Mouse (Mus musculus): ENCODE data around the gene Otos.

Gene Otos

DNA sequence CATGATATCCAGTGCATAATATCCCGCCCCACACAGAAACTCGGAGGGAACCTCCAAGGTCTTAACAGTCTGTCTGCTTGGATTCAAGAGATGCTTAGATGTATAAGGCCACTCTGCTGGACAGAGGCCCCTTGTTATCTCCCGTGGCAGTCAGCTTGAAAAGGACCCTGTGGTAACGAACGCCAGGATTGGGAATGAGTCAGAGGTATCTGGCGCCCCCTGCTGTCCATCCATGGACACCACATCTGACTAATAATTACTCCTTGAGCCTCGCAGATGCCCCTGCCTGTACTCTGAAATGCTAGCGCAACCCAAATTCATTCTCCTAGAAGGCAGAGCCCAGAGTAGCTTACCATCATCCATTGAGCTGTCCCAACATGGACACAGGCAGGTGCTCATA is 889 bp downstream of the Otos start:
- ATAC-seq (ENCODE audit: insufficient number of reproducible peaks, low FRiP score, low TSS enrichment): peak; percentile 71; the same call in 1 of the 2 replicates

DNA sequence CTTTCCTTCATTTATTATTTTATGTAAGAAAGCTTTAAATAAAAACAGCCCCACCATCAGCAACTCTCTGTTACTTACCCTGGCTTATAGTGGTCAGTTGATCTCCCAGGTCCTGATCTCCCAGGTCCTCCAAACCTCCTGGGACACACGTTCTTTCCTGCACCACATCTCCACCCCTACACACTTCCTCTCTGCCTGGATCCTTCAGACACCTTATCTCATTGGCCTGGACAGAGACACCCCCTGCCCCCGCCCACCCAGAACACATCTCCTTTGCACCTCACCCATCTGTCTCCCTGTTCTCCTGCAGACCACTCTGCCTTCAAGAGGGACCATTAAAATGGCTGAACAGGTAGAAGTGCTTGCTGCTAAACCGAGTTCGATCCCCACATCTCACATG is 1.6 kb downstream of the Otos start:
- ATAC-seq (ENCODE audit: insufficient number of reproducible peaks, low FRiP score, low TSS enrichment): no peak

DNA sequence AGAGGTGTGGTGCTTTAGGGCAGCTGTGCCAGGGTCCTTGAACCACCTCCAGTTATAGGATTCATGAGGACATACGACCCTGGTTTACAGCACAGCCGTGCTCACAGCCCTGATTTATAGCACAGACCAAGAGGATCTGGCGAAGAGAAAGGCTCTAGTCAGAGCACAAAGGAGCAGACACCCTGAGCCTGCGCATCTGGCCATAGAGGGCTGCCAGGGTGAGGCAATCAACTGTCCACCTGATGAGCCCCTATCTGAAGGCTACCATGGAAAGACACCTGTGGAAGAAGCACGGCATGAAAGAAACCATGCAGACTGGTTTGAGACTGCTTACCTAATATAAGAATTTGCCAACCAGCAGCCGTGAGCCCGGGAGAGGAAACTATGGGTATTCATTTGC is 2.0 kb downstream of the Otos start:
- ATAC-seq (ENCODE audit: insufficient number of reproducible peaks, low FRiP score, low TSS enrichment): no peak

DNA sequence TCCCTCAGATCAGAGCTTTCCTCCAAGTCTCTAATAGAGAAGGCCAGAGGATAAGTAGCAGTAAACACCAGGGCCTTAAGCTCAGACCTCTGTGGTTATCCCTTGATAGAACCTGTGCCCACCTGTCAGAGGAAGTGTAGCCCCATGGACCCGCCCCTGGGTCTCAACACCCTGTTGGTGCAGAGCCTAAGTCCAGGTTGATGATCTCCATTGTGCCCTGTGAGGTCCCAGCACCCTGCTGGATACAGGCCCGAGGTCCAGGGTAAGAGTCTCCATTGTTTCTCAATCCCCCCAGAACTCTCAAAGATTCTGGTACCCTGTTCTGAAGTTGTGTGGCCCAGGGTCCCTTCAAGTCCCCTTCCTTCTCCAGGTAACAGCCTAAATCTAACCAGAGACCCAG is 2.5 kb downstream of the Otos start:
- no peak for ATAC-seq (ENCODE audit: insufficient number of reproducible peaks, low FRiP score, low TSS enrichment)

DNA sequence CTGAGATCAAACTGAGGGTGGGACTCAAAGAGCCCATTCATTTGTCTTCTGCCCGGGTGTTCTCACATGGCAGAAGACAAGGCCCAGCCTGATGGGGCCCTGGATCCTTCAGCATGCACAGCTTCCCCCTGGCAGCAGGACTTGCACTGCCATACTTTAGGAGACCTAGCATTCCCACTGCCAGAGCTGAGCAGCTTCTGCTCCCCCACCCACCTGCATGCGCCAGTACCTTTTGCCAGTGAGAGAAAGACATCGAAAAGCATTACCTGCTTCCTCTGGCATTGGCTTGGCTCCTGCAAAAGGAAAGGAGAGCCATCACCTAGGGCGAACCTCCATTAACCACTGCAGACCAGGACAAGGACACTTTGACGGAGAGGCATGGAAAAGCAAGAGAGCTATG is 3.7 kb downstream of the Otos start:
- ATAC-seq (ENCODE audit: insufficient number of reproducible peaks, low FRiP score, low TSS enrichment): no peak

DNA sequence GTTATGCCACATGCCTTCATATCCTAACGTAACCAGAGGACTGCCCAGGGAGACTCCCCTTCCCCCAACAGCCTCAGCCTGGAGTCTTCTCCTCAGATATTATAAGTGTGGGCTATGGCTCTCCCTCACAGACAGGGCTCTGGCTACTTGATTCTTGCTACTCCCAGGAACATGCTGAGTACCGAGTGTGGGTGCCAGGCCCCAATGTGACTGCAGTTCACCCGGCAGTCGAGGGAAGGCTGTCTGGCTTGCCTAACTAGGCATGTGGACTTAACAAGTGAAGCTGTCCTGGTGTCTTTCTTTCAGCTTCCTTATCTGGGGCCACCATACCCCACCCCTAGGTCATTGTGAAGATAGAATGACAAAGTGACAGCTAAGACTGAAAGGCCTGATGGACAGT is 5.0 kb downstream of the Otos start:
- no peak for ATAC-seq (ENCODE audit: insufficient number of reproducible peaks, low FRiP score, low TSS enrichment)

DNA sequence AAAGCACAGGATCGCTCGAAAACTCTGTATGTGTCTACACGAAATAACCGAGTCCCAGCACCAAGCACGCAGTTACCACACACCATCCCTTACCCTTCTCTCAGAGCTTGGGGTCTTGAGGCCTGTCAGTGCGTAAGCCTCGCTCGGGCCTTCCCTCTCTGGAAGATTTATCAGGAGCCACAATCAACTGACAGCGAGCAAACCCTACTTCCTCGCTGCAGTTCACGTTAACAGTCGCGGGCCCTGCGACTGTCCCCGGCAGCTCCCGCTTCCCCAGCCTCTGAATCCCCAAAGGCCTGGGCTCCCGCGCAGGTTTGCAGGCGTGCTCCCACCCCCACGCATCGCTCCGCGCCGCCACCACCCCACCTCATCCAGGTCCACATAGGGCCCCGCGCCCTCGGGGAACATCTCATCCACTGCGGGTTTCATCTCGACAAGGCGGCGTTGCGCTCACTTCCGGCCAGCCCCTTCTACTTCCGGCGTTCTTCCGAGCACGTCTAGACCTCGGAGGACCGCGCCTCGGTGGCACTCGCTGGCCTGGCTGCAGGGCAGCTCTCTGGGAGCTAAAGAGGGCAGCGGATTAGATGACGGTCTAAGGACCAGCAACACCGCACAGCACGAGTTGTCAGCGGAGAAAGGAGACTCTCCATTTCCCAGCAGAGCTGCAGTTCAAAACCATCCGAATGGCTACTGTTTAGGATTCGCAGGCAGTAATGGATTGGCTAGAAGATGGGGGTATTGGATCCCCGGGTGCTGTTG is 6.9 kb downstream of the Otos start, which contains the start of gene Cops9:
Gene Cops9 (minus strand): TSS at position 472 of the 759 bp plus-strand sequence.
- peak; percentile 92 for ATAC-seq (ENCODE audit: insufficient number of reproducible peaks, low FRiP score, low TSS enrichment)

DNA sequence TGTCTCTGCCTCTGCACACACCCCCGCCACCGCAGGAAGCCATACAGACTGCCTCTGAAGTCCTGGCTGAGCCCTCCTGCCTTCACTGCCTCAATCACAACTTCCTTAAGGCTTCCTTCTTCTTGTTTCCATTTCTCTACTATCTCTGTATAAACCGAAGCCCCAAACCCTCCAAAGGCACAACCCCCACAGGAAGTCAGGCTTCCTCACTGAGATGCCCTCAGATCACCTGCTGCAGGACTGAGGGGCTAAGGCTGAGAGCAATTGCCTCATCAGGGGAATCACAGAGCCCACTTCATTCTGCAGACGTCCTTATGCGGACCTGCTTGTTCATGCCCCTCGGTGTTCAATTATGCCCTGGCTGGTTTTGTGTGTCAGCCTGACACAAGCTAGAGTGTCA is 8.2 kb downstream of the Otos start:
- no peak for ATAC-seq (ENCODE audit: insufficient number of reproducible peaks, low FRiP score, low TSS enrichment)

DNA sequence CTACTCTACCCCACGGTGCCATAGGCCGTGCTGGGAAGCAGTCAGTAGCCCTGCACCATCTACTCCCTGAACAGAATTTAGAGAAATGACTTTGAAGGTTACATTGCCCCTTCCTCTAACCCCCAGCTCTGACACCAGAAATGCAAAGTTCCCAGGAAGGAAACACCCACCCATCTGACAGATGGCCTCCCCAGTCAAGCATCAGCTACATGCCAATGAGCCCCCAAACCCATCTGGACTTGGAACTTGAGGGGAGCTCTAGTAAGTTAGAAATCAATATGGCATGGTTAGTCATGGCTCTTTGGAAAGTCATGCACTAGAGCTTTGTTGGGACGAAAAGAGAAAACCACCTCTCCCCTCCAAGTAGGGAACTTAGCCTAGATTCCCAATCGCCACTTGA is 9.9 kb downstream of the Otos start:
- ATAC-seq (ENCODE audit: insufficient number of reproducible peaks, low FRiP score, low TSS enrichment): no peak

DNA sequence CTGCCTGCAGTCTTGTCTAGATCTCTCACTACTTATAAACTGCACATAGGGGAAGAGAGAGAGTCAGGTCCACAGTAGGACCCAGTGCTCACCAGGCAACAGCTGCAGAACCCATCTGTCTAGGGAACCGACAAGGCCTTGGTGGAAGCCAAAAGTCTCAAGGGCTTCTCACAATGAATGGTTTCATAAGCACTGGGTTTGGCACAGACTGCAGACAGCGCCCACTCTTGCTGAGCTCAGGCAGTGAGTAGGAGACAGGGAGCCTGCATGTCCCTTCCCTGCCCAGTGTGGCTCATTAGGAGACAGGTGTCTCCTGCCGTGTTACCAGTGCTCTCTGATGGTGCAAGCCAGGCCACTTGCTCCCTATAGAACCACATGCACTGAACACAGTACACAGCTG is 10.5 kb downstream of the Otos start:
- ATAC-seq (ENCODE audit: insufficient number of reproducible peaks, low FRiP score, low TSS enrichment): no peak

DNA sequence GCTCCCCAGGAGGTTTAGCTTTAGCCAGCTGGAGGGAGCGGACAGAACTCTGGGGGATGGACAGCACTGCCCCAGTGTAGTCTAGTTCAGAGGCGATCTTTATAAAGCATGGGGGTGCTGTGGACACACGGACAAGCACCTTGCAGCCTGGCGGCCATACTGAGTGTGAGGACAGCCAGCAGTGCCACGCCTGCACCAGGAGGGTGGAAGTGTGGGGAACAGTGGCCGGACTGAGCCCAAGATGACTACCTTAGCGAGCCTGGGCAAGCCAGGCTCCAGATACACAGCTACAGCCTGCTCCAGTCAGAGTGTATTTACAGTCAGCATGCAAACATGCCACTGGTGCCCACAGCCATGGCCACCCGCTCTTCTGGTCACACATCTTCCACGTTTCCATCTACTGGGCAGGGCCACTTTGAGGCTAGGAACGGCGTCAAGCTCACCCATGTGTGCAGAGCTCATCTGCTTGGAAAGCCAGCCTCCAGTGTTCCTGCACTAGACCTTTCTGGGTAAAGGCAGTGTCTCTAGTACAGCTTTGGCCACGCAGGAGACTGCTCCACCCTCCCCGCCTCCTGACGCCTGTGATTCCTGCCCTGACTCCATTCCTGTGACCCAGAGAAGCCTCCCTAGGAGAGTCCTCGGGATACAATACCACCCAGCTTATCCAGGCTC is 11.0 kb downstream of the Otos start:
- no peak for ATAC-seq (ENCODE audit: insufficient number of reproducible peaks, low FRiP score, low TSS enrichment)

DNA sequence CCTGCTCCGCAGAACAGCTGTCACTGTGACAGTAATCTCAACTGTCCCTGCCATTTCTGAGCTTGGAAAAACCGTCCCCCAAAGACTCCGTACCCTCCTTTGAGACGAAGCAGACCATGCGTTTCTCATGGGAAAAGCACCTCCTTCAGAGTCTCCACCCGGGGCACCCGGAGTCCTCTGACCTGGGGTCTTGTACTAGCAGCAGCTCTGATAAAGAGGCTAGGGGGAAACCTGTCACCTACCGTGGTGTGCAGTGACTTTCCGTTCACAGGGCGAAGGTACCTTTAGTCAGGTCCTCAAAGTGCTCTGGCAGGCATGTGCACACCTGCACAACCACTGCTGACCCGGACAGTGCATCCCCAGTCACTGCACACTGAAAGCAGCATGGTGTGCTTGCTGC is 12.0 kb downstream of the Otos start:
- no peak for ATAC-seq (ENCODE audit: insufficient number of reproducible peaks, low FRiP score, low TSS enrichment)

DNA sequence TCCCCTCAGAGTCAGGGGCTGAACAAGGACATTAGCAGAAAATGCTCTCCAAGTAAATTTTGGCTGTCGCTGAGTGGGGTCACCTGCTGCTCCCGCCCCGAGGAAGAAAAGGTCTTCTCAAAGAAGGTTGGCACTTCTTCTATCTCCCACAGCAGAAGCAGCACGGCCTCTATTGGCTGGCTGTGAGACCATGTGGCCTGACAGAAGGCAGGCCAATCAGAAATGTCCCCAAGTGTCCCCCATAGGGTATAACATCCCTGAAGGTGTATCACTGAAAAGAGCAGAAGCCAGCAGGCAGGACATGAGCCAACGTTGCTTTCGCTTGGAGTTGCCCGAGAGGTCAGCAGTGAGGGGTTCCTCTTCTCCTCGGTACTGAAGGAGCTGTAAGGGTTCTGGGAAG is 12.6 kb downstream of the Otos start:
- ATAC-seq (ENCODE audit: insufficient number of reproducible peaks, low FRiP score, low TSS enrichment): no peak

DNA sequence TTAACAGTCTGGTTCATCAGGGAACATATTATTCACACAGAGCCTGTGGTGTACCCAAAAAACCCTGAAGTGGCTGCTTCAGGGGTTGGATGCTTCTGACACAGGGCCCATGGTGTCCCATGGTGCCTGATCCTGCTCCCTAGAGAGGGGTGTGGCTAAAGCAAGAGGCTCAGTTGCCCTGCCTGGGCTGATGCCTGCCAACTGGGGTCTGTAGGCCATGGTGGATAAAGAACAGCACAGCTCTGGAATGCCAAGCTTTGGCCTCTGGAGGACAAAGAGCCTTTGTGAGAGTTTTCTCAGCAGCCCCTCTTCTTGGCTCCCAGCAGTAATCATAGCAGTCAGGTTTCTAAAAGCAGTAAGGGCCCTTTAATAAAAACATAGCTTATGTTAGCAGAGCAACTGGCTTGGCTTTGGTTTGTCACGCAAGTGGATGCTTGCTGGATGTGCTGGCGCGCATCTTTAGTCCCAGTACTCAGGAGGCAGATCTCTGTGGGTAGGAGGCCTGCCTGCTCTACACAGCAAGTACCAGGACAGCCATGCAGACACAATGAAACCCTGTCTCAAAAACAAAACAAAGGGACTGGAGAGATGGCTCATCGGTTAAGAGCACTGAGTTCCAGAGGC is 13.6 kb downstream of the Otos start:
- ATAC-seq (ENCODE audit: insufficient number of reproducible peaks, low FRiP score, low TSS enrichment): no peak

DNA sequence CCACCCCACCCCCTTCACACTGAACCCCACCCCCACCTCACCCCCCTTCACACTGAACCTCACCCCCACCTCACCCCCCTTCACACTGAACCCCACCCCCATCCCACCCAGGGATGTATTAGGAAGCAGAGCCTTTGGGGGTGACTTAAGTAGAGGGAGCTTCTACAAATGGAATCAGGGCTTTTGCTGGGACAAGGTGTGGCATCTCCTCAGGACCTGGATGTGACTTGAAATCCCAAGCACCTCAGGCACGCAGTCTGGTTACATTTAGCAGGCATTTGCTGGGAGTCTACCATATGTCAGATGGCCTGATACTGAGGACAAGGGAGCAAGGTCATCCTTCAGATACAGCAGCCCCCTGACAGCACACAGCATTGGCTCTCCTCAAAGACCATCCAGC is 14.1 kb downstream of the Otos start:
- no peak for ATAC-seq (ENCODE audit: insufficient number of reproducible peaks, low FRiP score, low TSS enrichment)

DNA sequence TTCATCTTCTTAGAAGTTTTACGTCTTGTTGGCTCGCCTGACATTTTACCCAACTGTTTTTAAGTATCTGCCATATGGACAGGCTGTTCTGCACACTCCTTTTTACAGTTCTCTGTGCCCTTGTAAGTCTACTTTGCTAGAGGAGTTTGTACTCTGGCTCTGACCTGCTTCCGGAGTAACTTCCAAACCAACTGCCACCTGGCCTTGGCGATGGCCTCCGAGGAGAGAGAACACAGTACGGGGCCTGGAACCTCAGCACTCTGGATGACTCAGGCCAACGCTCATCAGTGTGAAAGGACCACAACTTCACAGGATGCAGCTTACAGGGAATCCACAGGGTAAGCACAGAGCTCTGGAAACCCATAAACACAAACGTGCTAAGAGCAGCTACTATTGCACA is 14.9 kb downstream of the Otos start:
- ATAC-seq (ENCODE audit: insufficient number of reproducible peaks, low FRiP score, low TSS enrichment): no peak

DNA sequence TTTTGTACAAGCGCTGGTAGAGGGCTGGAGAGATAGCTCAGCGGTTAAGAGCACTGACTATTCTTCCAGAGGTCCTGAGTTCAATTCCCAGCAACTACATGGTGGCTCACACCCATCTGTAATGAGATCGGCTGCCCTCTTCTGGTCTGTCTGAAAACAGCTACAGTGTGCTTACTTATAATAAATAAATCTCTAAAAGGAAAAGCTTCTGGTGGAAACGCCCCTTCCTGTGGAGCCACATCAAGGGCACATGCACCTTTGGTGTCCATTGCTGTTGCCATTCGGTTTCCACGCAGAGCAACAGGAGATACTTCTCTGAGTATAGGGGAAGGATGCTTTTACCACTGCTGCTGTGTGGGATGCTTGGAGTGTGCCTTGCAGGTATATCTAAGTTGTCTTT is 15.7 kb downstream of the Otos start:
- ATAC-seq (ENCODE audit: insufficient number of reproducible peaks, low FRiP score, low TSS enrichment): no peak

DNA sequence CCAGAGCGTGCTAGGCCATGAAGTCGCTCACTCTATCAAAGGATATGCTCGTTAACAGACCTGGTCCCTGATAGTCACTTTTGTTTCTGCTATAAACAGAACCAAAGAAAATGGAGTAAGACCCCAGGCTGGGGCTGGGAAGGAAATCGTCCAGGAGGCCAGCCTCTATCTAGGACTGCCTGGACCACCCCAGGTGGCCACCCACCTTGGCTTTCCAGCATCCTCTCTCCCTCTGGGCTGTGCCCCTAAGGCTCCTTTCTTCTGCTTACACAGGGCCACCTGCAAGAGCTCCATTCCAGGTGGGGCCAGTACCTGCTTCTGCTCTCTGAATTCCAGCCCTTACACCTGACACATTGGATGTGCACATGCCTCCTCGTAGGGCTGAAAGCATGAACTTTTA is 16.4 kb downstream of the Otos start:
- ATAC-seq (ENCODE audit: insufficient number of reproducible peaks, low FRiP score, low TSS enrichment): no peak

DNA sequence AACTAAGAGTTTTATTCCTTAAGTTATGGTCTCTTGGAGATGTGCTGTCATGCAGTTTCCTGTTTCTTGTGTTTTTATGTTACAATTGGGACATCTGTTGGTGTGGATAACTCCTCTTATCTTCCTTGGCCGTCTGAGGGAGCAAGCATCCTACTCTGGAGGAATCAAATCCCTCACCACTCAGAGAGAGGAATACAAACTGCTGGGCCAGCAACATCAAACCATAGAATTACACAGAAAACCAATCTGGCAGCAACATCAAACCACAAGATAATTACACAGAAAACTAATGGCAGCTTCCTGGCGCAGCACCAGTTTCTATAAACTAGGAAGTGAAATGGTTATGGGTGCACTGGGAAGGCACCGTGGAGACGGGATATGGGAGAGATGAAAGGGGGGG is 20.4 kb downstream of the Otos start:
- ATAC-seq (ENCODE audit: insufficient number of reproducible peaks, low FRiP score, low TSS enrichment): no peak

DNA sequence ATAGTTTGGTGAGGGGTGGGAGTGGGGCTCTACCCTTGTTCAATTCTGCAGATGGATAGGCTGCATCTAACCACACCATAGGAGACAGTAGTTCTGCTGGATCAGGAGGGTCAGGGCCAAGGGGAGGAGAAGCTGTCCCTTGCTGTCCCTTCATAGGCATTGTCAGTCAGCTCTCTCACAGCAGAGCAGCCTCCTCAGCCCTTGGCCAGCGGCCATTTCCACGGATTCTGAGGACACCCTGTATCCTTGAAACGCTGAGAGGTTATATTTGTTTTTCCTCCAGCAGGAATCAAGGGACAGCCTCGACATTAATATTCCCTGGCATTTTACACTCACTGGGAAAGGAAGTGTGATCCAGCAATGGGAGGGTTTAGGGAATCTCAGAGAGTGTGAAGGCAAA is 30.3 kb downstream of the Otos start:
- no peak for ATAC-seq (ENCODE audit: insufficient number of reproducible peaks, low FRiP score, low TSS enrichment)

DNA sequence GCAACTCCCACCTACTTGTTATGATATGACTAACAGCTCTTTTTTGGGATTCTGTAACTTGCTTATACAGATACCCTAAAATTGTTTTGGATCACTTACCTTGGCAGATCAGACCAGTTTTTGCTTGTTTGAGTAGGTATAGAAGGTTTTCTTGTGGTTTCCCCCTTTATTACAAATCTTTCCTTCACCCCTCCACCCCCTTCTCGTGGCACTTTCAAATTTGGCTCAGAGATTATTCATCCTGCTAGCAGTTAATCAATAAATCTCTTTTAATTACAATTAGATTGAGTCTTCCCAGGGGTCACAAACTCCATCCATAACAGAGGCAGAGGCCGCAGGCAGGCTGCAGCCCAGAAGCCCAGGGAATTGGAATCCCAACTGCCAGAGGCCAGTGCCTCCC is 31.2 kb downstream of the Otos start, which contains the start of gene Olfr12:
Gene Olfr12 (plus strand): TSS at position 301 of the 400 bp plus-strand sequence.
- no peak for ATAC-seq (ENCODE audit: insufficient number of reproducible peaks, low FRiP score, low TSS enrichment)

DNA sequence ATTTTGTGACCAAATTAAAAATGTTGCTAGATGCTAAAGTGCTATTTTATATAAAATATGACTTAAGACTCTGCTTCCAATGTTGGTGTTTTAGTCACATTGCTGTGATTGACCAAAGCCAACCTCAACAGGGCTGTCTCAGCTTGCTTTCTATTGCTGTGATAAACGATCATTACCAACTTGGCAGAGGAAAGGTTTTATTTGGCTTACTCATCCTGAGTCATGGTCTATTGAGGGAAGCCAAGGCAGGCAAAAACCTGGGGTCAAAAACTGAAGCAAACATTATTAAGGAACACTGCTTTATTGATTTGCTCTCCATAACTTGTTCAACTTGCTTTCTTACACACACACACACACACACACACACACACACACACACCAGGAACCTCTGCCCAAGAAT is 32.6 kb downstream of the Otos start:
- ATAC-seq (ENCODE audit: insufficient number of reproducible peaks, low FRiP score, low TSS enrichment): no peak

Measured in cerebellum, adult (tissue).